Mouse (Mus musculus) lung, embryonic 14.5 days (tissue): ENCODE measurements at regions not wholly inside any gene's neighbourhood (a gene's known extent, or its start where the extent isn't known, plus 50 kb on each side); places are given as distances from the start of the nearest gene placed in this dataset.

ENCODE experiments used
- ATAC-seq: fragments of 200-750 bp; cut with Nextera tagmentation; 2 replicates; pipeline ENCODE4 v1.8.0; 2017; ENCODE audit warnings: mild to moderate bottlenecking, moderate TSS enrichment, moderate library complexity; ENCODE audit not compliant: insufficient read depth
- DNase-seq: peaks from one replicate; pipeline ENCODE4 v3.0.0-alpha.2; 2015
- H3K27ac ChIP-seq: fragments of 300-500 bp; sonication (generic); 2 replicates; pipeline ENCODE4 v1.5.1; 2014; ENCODE audit warnings: low read depth, mild to moderate bottlenecking, moderate library complexity
- H3K27me3 ChIP-seq: fragments of 300-500 bp; sonication (generic); 2 replicates; pipeline ENCODE4 v1.6.1; 2014; ENCODE audit warnings: low read length, control low read depth; ENCODE audit not compliant: insufficient read depth
- H3K36me3 ChIP-seq: fragments of 300-500 bp; sonication (generic); 2 replicates; pipeline ENCODE4 v1.6.1; 2014; ENCODE audit warnings: control low read depth; ENCODE audit not compliant: insufficient read depth
- H3K4me1 ChIP-seq: fragments of 300-500 bp; sonication (generic); 2 replicates; pipeline ENCODE4 v1.6.1; 2014; ENCODE audit warnings: antibody characterized with exemption, control low read depth; ENCODE audit not compliant: insufficient read depth
- H3K4me2 ChIP-seq: fragments of 300-500 bp; sonication (generic); 2 replicates; pipeline ENCODE4 v1.6.1; 2014; ENCODE audit warnings: mild to moderate bottlenecking
- H3K4me3 ChIP-seq: fragments of 300-500 bp; sonication (generic); 2 replicates; pipeline ENCODE4 v1.5.1; 2014; ENCODE audit warnings: low read depth, low read length
- H3K9ac ChIP-seq: fragments of 300-500 bp; sonication (generic); 2 replicates; pipeline ENCODE4 v1.6.1; 2014
- H3K9me3 ChIP-seq: fragments of 300-500 bp; sonication (generic); 2 replicates; pipeline ENCODE4 v1.6.1; 2016; ENCODE audit warnings: low read depth, low read length, control low read depth
- CTCF ChIP-seq: IDR thresholded peaks from 2 replicates; pipeline ENCODE4 v1.5.1; 2016; ENCODE audit warnings: antibody characterized with exemption, low read depth
- WGBS: fragments of 180-500 bp; shearing (Covaris S2); extraction: QIAGEN DNeasy Blood & Tissue Kit; methylation state at CpG from one replicate; pipeline ENCODE4 v1.1.7; 2014; 5-methylcytosine and 5-hydroxymethylcytosine counted together

DNA sequence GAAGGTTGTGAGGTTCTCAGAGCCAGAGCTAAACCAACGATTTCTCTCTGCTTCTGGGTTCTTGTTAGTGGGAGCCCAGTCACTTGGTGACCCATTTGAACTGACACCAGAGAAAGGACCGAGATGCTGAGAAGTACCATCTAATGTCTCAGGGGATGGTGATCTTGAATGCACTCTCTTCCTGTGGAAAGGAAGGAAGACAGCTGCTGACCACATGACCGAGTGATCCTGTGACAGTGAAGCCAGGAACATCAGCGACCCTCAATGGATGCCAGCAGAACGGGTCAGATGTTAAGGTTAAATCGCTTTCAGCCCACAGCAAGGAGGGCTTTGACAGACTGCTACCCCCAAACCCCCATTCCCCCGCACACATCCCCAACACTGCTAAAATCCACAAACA, 78.1 kb upstream of the Ankrd28 start:
- no peak overlapping the region for H3K27ac ChIP-seq
- no peak for ATAC-seq
- no peaks in the 10 kb centered on the region for H3K27me3 ChIP-seq
- H3K9me3 ChIP-seq: no peaks in the 10 kb centered on the region
- H3K4me3 ChIP-seq: no peak overlapping the region
- no peaks in the 10 kb centered on the region for H3K4me1 ChIP-seq
- no peaks in the 10 kb centered on the region for H3K36me3 ChIP-seq
- peak; percentile 14 for DNase-seq
- no peak overlapping the region for H3K9ac ChIP-seq
- no peak overlapping the region for H3K4me2 ChIP-seq
- 54% methylated on average over 7 of the region's 7 CpGs for WGBS
- no peak for TF ChIP-seq CTCF

DNA sequence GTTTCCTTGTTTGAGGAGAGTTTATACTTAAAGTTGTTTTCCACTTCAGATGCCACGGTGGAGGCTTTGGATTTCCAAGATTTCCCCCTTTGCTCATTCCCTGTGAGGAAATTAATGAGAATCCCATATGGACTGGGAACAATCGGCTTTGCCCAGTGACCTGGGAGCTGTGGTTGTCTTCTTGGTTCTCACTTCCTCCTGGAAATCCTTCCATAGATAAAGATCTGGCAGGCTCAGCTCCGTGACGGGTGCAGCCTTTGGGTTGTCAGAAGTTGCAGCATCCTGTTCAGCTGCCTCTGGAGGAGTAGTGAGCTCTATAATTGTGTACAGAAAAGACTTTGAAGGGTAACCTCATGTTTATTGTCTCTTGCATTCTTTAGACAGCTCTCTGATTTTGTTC, 78.8 kb upstream of the Ankrd28 start:
- Histone ChIP-seq H3K4me2 (no peak overlapping the region), H3K27me3 (no peaks in the 10 kb centered on the region), H3K4me3 (no peak overlapping the region), H3K27ac (0 out of 2 replicates have a peak overlapping the region, but pooled peaks have one; percentile 20), H3K36me3 (no peaks in the 10 kb centered on the region), H3K4me1 (no peaks in the 10 kb centered on the region), H3K9me3 (no peaks in the 10 kb centered on the region), H3K9ac (no peak overlapping the region)
- no peak for TF ChIP-seq CTCF
- peak; percentile 60 for DNase-seq
- no peak for ATAC-seq
- 33% methylated on average over 4 of the region's 4 CpGs for WGBS

DNA sequence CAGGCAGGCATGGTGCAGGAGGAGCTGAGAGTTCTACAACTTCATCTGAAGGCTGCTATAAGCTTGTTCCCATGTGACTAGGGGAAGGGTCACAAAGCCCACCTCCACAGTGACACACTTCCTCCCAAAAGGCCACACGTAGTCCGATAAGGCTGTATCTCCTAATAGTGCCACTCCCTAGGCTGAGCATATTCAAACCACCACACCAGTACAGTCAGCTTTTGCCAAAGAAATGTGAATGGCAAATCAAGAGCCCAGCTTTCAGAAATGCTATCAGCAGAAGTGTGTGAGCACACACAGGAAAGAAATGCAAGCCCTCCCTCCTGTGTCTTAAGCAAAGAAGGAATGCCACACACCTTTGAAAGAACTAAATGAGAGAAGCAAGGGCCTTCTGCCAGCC, 80.4 kb upstream of the Ankrd28 start:
- no peak for TF ChIP-seq CTCF
- 65% methylated on average over 2 of the region's 2 CpGs for WGBS
- ATAC-seq: no peak

DNA sequence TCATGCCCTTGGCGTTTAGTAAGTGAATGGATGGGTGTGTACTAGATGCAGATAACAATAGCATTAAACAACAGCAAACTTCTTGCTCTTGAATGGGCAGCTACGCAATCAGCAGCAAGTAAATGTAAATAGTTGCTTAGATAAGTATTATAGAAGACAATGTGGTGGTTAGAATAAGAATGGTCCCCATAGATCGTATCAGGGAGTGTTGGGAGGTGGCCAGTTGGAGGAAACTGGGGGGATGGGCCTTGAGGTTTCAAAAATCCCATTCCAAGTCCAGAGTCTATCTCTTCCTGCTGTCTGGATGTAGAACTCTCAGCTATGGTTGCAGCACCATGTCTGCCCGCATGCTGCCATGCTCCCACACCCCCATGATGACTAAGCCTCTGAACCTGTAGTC, 88.0 kb upstream of the Ankrd28 start:
- Histone ChIP-seq H3K27ac (no peak overlapping the region), H3K4me2 (no peak overlapping the region), H3K4me3 (no peak overlapping the region), H3K4me1 (no peaks in the 10 kb centered on the region), H3K9me3 (no peaks in the 10 kb centered on the region), H3K27me3 (no peaks in the 10 kb centered on the region), H3K9ac (no peak overlapping the region), H3K36me3 (no peaks in the 10 kb centered on the region)
- no peak for DNase-seq
- ATAC-seq: no peak
- WGBS: 79% methylated on average over 4 of the region's 4 CpGs
- TF ChIP-seq CTCF: no peak

More for the DNA sequence above, 80.4 kb upstream of the Ankrd28 start:
- no peak overlapping the region for H3K9ac ChIP-seq
- H3K27me3 ChIP-seq: no peaks in the 10 kb centered on the region
- no peak overlapping the region for H3K4me3 ChIP-seq
- no peak overlapping the region for H3K4me2 ChIP-seq
- no peaks in the 10 kb centered on the region for H3K4me1 ChIP-seq
- H3K9me3 ChIP-seq: no peaks in the 10 kb centered on the region
- no peak overlapping the region for H3K27ac ChIP-seq
- H3K36me3 ChIP-seq: no peaks in the 10 kb centered on the region
- peak; percentile 16 for DNase-seq

DNA sequence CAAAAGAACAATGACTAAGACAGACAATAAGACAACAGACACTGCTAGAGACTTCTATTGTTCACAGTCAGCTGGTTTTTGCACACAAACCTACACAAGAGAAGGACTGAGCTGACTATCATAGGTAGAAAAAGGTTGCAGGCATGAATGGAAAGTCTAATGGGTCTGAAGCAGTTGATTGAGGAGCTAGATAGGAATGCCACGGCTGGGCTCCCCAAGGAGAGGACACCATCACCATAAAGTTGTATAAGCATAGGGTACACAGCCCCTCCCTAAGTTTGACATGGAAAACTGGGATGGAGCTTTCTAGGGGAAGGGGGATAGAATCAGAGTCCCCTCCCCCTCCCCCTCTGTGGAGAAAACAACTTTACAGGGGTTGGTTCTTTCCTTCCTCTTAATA, 88.5 kb upstream of the Ankrd28 start:
- H3K27me3 ChIP-seq: no peaks in the 10 kb centered on the region
- no peak for TF ChIP-seq CTCF
- H3K9me3 ChIP-seq: no peaks in the 10 kb centered on the region
- no peak overlapping the region for H3K4me2 ChIP-seq
- DNase-seq (no peak), ATAC-seq (no peak)
- 88% methylated on average over 1 of the region's 1 CpGs for WGBS
- no peaks in the 10 kb centered on the region for H3K4me1 ChIP-seq
- no peaks in the 10 kb centered on the region for H3K36me3 ChIP-seq
- no peak overlapping the region for H3K4me3 ChIP-seq
- H3K27ac ChIP-seq: no peak overlapping the region
- no peak overlapping the region for H3K9ac ChIP-seq

DNA sequence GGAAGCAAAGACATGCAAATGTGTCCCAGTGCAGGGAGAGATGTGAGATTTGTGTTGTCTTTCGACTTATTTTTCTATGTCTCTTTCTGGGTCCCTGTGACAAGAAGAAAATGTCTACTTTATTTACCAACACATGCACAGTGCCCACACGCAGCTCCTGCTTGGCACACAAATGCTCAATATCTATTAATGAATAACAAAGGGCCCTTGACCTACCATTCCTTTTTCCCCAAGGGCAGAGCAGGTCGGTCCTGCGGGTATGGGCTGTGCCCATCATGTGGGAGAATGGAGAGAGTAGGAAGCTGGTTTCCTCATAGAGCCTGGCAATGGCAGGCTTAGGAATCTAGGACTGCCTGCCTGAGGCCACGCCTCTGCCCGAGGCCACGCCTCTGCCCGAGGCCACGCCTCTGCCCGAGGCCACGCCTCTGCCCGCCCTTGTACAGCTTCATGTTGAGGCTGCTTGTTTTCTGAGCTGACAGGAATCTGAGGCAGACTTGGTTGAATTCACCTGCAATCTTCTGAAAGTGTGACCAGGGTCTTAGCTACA, 98.8 kb upstream of the Ankrd28 start:
- Histone ChIP-seq H3K27me3 (no peaks in the 10 kb centered on the region), H3K4me2 (no peak overlapping the region), H3K27ac (no peak overlapping the region), H3K9me3 (no peaks in the 10 kb centered on the region), H3K4me1 (peaks cover 10% of the 10 kb centered on the region), H3K9ac (no peak overlapping the region), H3K36me3 (no peaks in the 10 kb centered on the region), H3K4me3 (no peak overlapping the region)
- TF ChIP-seq CTCF: no peak
- DNase-seq (no peak), ATAC-seq (no peak)
- WGBS: 53% methylated on average over 12 of the region's 12 CpGs

DNA sequence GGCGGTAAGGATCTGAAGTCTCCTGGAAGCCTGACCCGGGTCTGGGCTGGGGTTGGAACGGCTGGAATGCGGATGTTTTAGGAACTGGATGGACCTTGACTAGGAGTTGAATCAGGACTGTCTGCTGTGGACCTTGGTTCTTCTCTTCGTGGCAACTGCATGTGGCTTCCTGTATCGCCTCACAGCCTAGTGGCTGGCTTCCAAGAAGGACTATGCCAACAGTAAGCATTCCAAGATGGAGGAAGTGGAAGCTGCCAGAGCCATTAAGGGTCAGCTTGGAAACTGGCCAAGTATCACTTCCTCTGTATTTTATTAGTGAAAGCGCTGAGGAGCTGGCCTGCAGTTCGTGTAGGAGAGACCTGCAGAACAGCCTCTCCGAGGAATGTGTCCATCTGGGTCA, 98.4 kb upstream of the Galnt15 start:
- ATAC-seq (peak; percentile 71), DNase-seq (peak; percentile 97)
- H3K27ac ChIP-seq: peak overlapping the region; percentile 72
- H3K9me3 ChIP-seq: no peaks in the 10 kb centered on the region
- no peaks in the 10 kb centered on the region for H3K27me3 ChIP-seq
- peaks cover 10% of the 10 kb centered on the region for H3K4me1 ChIP-seq
- H3K4me3 ChIP-seq: no peak overlapping the region
- WGBS: 26% methylated on average over 9 of the region's 9 CpGs
- no peak overlapping the region for H3K9ac ChIP-seq
- H3K36me3 ChIP-seq: no peaks in the 10 kb centered on the region
- TF ChIP-seq CTCF: no peak
- H3K4me2 ChIP-seq: no peak overlapping the region; the same call in 1 of the 2 replicates

DNA sequence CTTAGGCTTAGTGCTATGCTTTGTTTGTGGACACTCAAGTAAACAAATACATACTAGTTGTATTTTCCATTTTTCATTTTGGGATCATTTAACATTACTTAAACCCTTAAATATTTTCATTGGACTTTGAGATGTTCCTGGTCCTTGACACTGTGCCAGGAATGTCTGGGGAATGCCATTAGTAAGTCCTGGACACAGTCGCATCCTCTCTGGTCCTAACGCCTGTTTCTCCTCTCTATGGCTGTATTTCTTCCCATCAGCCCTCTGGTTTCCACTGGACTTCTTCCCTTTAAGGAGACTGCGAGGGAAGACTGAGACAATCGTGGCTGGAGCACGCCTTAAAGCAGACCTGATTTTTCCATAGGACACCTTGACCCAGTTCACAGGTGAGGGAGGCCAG, 96.8 kb upstream of the Galnt15 start:
- 65% methylated on average over 5 of the region's 5 CpGs for WGBS
- no peak for TF ChIP-seq CTCF
- Histone ChIP-seq H3K27ac (no peak overlapping the region), H3K36me3 (no peaks in the 10 kb centered on the region), H3K4me2 (no peak overlapping the region), H3K9me3 (no peaks in the 10 kb centered on the region), H3K4me3 (no peak overlapping the region), H3K4me1 (peaks cover 10% of the 10 kb centered on the region), H3K27me3 (no peaks in the 10 kb centered on the region), H3K9ac (no peak overlapping the region)
- ATAC-seq: no peak
- peak; percentile 47 for DNase-seq
